Mouse (Mus musculus) embryo, embryonic 10.5 days (tissue): ENCODE data around the gene Sdsl.
"Not testable (repeated sequence)": the region's sequence is repeated elsewhere in the genome, so short reads cannot be mapped to it uniquely, and the experiment has no call there.

Experiments
- DNase-seq: peaks from one replicate; pipeline ENCODE4 v3.0.0-alpha.2; 2015; ENCODE audit warnings: low spot score

Gene Sdsl

GRCm38 (mm10) chr5:120472770-120473169 is at the start of gene Sdsl:
TSS of gene Sdsl (minus strand) at chr5:120472810.
- DNase-seq = no peak

GRCm38 (mm10) chr5:120517552-120517951 is 44.9 kb upstream of the Sdsl start:
- peak; percentile 32 for DNase-seq

DNA sequence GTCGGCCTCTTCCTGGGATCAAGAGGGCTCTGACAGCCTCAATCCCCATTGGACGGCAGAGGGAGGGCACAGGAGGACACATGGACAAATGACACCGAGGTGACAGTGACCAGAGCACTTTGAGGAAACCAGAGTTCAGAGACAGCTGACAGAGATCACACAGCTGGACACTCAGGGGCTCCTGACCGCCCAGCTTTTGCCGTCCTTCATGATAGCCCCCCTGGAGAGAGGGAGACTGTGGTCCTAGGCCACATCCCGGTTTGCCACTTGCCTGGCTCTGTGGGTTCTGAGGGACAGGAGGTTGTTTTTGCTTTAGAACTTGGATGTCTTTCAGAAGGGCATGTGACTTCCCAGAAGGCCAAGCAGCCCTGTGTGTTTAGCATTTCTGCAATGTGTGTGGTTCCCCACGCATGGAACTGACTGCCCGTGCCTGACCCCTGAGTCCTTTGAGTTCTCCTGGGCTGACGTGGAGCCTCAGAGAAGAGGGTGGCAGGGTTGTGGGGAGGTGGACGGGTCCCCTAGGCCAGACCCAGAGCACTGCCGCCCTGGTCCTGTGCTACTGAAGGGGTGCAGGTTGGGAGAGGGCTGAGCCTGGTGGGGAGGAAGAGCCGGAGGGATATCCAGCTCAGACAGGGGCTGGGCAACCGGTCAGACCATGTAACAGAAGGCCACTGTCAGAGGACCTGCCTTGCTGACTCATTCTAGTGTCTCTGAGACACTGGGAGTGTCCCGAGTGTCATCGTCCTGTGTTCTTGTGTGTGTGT is 43.8 kb upstream of the Sdsl start:
- DNase-seq = no peak

DNA sequence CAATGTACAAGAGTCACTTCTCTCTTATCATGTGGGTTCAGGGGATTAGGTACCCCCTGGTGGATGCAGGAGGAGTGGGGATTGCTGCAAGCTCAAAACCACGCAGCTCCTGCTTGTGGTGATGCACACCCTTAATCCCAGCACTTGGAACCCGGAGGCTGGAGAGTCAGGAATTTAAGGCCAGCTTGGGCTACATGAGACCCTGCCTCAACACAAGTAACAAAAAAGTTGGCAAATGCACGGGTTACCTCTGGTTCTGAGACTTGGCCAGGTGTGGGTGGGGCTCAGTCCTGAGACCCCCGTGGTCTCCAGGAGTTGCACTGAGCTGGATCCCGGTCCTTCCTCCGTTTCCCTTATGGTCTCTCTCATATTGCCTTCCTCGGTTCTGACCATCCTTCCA is 42.8 kb upstream of the Sdsl start:
- DNase-seq = no peak

GRCm38 (mm10) chr5:120514754-120515153 is 42.1 kb upstream of the Sdsl start:
- DNase-seq = no peak

- DNase-seq = no peak
Observed at GRCm38 (mm10) chr5:120514031-120514677, 41.5 kb upstream of the Sdsl start.

DNA sequence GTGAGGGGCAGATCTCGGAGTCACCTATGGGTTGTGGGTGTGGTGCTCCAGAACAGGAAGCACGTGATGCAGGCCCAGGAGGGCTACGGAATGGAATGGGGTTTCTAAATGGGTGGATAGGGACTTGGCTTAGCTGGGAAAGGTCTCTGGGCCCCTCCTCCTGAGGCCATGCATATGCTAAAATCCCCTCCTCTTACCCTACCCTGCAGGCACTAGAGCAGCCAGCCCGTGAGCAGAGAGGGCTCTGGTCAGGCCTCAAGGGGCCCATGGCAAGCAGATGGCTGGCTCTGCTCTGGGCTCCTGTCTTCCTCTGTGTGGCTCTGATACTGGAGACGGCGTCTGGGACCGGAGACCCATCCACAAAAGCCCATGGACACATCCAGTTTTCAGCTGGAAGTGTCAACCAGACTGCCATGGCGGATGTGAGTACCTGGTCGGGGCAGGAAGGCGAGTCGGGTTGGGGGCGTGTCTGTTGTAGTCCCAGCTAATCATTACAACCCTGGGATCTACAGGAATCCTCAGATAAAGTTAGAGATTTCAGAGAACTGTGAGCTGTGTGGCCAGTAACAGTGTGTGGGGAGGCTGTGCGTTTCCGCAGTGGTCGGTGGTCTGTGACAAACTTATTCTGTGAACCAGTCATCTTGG is 40.4 kb upstream of the Sdsl start:
- no peak for DNase-seq

DNA sequence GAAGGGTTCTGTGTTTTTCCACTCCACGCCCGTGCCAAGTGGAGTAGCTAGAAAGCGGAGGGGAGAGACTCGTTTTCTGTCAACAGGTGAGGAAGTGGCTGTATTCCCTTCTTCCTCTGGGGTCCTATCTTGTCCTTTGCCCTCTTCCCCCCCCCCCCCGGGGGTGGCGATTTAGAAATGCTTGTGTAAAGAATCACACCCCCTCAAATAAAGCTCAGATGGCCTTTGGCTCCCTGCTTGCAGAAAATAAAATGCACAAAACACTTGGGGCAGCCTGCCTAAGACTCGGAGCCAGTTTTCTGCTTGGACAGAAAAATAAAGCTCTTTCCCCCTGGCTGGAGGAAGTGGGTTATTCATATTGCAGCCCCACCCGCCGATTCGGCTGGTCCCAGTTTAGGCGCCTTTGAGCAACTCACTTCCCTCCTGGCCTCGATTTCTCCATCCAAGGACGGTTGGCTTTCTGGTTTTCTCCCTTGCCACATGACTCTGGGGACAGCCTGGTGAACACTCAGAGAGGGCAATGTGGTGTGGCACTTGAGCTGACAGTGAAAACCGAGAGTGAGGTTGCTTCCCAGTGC is 39.1 kb upstream of the Sdsl start:
- DNase-seq = no peak

DNA sequence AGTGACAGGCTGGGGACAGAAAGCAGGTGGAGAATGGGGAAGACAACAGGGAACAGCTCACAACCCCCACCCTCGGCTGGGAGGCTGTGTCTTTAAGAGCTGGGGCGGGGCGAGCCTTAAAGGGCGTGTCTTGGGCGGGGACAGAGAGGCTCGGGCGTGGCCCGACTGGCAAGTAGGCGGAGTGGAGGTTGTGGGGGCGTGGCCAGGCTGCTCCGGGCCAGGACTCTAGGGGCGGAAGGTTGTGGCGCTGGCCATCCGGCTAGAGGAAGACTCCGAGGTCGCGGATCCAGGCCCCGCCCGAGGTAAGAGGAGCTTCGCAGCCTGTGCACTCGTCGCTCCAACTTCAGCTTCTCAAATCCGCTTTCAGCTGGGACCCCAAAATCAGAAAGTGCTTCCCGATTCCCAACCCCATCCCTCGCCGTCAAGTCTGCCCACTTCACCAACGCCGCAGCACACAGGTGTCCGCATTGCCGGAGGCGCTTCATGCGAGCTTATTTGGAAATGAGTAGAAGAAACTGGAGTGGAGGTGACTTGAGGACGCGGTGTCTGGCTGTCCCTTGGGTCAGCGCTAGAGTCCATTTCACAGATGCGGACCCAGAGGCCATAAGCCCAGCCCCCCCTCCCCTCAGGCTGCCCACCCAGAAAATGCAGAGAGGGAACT is 38.5 kb upstream of the Sdsl start, which contains the start of gene Slc8b1:
Slc8b1 (plus strand) TSS at position 187 of the 661 bp plus-strand sequence.
- DNase-seq = peak; percentile 97

- no peak for DNase-seq
Observed at GRCm38 (mm10) chr5:120507311-120507710, 34.7 kb upstream of the Sdsl start.

DNA sequence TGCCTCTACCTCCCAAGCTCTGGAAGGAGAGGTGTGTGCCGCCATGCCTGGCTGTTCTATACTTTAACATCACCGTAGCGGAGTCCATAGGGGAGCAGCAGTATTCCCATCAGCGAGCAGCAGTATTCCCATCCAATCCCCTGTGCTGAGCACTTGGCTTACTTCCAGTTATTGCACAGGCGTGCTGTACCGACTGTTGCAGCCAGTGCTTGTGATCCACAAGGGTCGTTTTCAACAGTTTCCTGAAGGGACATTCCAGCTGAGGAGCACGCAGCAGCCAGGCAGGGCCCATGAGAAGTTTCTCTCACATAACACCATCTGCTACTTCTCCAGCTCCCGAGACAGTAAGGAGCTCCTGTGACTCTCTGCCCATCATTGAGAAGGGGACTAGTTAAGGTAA is 33.9 kb upstream of the Sdsl start:
- no peak for DNase-seq

GRCm38 (mm10) chr5:120505781-120506180 is 33.2 kb upstream of the Sdsl start:
- DNase-seq = no peak

GRCm38 (mm10) chr5:120505368-120505767 is 32.8 kb upstream of the Sdsl start:
- peak; percentile 89 for DNase-seq

DNA sequence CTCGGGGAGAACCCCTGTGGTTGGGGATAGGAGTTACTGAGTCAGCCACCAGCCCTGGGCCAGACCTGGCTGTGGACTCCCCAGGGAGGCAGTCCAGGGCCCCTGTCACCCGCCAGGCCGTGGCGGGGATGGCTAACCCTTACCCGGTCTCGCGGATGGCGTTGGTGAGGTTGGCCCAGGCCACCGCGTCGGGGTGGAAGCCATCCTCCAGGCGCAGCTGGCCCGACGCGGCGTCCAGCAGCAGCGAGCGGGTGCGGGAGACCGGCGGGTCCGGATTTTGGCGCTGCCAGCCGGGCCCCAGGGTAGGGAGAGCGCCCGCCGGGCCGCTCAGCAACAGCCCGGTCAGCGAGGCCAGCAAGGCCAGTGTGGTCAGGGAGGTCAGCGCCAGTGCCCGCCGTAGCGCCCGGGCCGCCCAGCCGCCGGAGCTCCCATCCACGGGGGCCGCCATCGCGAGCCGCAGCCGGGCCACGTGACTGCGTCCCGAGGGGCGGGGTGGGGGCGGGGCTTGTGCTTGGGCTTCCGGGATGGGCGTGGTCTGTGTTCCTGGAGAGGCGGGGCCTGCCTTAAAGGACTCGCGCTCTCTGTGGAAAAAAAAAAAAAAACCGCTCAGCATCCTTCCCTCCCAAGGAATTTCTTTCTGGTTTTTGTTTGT is 30.7 kb upstream of the Sdsl start, which contains the start of gene Plbd2:
Plbd2 (minus strand) TSS at position 482 of the 652 bp plus-strand sequence.
- DNase-seq = peak; percentile 95

GRCm38 (mm10) chr5:120502675-120503143 is 30.1 kb upstream of the Sdsl start:
- no peak for DNase-seq

DNA sequence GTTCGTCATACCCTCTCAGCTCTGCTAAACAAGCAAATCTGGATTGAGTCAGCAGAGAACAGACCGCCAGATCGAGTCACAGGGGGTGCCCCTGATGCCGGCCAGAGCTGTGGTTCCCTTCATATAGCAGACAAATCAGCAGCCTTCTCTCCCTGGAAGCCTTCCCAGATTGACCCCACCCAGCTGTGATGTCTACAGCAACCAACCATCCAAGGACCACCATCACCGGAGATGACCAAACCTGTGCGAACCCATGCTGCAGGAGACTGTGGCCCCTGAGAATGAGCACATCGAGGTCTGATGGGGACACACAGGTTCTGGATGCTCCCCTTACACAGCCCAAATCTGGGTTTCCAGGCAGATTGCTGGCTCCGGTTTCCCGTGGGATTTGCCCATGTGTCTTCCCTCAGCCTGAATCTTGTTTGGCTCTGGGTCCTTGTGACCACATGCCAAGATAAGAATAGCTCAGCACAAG is 29.6 kb upstream of the Sdsl start:
- DNase-seq = no peak

DNA sequence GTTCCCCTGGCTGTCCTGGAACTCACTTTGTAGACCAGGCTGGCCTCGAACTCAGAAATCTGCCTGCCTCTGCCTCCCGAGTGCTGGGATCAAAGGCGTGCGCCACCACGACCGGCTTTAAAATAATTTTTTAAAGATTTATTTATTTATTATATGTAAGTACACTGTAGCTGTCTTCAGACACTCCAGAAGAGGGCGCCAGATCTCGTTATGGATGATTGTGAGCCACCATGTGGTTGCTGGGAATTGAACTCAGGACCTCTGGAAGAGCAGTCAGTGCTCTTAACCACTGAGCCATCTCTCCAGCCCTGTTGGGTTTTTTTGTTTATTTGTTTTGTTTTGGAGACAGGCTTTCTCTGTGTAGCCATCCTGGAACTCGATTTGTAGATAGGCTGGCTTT is 28.0 kb upstream of the Sdsl start:
- not testable (repeated sequence) for DNase-seq

GRCm38 (mm10) chr5:120499202-120499601 is 26.6 kb upstream of the Sdsl start:
- no peak for DNase-seq

GRCm38 (mm10) chr5:120497071-120497470 is 24.5 kb upstream of the Sdsl start:
- no peak for DNase-seq

DNA sequence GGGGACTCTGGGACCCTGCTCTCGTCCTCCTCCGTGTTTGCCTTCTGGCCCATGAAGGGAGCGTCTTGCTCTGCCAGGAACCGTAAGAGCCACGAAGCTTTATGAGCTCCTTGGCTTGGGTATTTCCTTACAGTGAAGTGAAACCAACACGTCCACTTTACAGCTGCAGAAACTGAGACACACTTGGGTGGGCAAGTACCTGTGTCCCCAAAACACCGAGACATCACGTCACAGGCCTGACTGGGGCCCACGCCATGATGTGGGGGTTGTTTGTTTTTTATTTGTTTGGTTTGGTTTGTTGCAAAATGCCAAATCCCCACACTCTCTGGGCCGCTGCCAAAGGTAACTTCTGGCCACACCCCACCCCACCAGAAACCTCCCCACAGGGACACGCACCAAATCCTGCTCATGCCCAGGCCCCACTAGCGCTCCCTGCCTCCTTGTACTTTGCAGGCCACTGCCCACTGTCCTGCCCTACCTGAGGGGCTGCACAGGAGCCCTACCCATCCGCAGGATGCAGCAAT is 23.2 kb upstream of the Sdsl start:
- no peak for DNase-seq
